Mouse (Mus musculus) thymus, adult 2 months (tissue): ENCODE measurements around the gene Zfp36l2. TPM values are rescaled to one million over a fixed set of nuclear protein-coding genes. Genes with fewer than 3 reads are reported as not detected.
"Not testable (repeated sequence)": the region's sequence is repeated elsewhere in the genome, so short reads cannot be mapped to it uniquely, and the experiment has no call there.

ENCODE experiments used
- DNase-seq: peaks from one replicate; pipeline ENCODE4 v3.0.0; 2021
- H3K27ac ChIP-seq: fragments of 200-500 bp; 2 replicates; pipeline ENCODE4 v1.5.1; 2012; ENCODE audit warnings: low read length, control low read depth; ENCODE audit not compliant: control insufficient read depth, insufficient read depth
- H3K27me3 ChIP-seq: fragments of 200-500 bp; 2 replicates; pipeline ENCODE4 v1.6.1; 2012; ENCODE audit warnings: mild to moderate bottlenecking, low read length, moderate library complexity, mixed read lengths; ENCODE audit not compliant: control insufficient read depth, insufficient read depth
- H3K36me3 ChIP-seq: fragments of 200-500 bp; 2 replicates; pipeline ENCODE4 v1.6.1; 2012; ENCODE audit warnings: mild to moderate bottlenecking, low read length, moderate library complexity; ENCODE audit not compliant: control insufficient read depth, insufficient read depth
- H3K4me1 ChIP-seq: fragments of 200-500 bp; replicated peaks from 2 replicates; pipeline ENCODE4 v1.6.1; 2012; ENCODE audit warnings: low read length; ENCODE audit not compliant: control insufficient read depth, insufficient read depth
- H3K4me3 ChIP-seq: fragments of 200-500 bp; 2 replicates; pipeline ENCODE4 v1.5.1; 2012; ENCODE audit warnings: mild to moderate bottlenecking, low read length, control low read depth, moderate library complexity; ENCODE audit not compliant: control insufficient read depth, insufficient read depth
- CTCF ChIP-seq: fragments of 200-500 bp; IDR thresholded peaks from 2 replicates; pipeline ENCODE4 v1.5.1; 2012; ENCODE audit warnings: mild to moderate bottlenecking, control low read depth, low read length, moderate library complexity, borderline replicate concordance; ENCODE audit not compliant: control insufficient read depth, poor library complexity, insufficient read depth; ENCODE audit errors: extremely low read depth
- POLR2A ChIP-seq: fragments of 200-500 bp; IDR thresholded peaks from 2 replicates; pipeline ENCODE4 v1.6.1; 2012; ENCODE audit warnings: mild to moderate bottlenecking, low read length, control low read depth, moderate library complexity; ENCODE audit not compliant: control insufficient read depth, poor library complexity, insufficient read depth; ENCODE audit errors: extremely low read depth
- WGBS: fragments of 180-500 bp; shearing (Covaris S2); methylation state at CpG from one replicate; pipeline ENCODE4 v1.1.7; 2018; 5-methylcytosine and 5-hydroxymethylcytosine counted together
- polyA plus RNA-seq: library from polyadenylated mRNA; depleted of rRNA; stranded (reverse); fragments of >200 nt; gene quantifications from 2 replicates; pipeline ENCODE4 v1.2.3, GENCODE M21; 2012; rRNA removed

The Zfp36l2 gene
- polyA plus RNA-seq = 182 and 287 TPM in 2 replicates

DNA sequence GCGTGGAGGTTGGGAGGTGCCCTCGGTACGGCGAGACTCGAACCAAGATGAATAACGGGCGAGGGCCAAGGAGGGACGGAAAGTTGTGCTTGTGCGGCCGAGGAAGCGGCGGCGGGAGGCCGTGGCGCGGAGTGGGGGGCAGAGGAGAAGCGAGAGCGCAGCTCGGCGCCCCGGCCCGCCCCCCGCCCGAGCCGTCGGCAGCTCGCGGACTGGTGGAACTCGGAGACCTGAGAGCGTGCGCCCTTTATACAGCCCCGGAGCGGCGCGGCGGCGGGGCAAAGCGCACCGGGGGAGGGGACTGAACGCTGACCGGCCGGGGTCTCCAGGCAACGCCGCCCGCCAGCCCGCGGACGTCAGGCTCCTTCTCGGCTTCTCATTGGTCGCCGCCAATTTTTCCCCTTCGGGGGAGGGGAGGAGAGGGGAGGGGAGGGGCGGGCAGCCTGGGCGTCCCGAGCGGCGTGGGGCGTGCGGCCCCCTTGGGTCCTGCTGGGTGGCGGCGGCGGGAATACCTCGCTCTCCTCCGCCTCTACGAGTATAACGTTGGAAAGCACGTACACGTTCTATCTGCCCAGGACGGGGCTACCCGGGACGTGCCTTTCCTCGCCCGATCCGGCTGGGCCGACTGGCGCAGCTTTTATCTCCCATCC, at the start of gene Zfp36l2:
Gene Zfp36l2, minus strand, starts transcription at position 221 of the 647 bp plus-strand sequence.
- peak within 1 kb of the TSS; percentile 98 for H3K4me3 ChIP-seq
- WGBS = under 1% methylated on average over 68 of the region's 76 CpGs
- H3K4me1 ChIP-seq = peaks cover 29% of the 10 kb centered on the region
- TF ChIP-seq POLR2A (peak; percentile 96), CTCF (peak; percentile 43; the same call in 1 of the 2 replicates)
- peak; percentile 94 for DNase-seq
- H3K27ac ChIP-seq = peak within 1 kb of the TSS; percentile 97
- no peaks in the 10 kb centered on the region for H3K27me3 ChIP-seq
- peaks cover 26% of the 10 kb centered on the region for H3K36me3 ChIP-seq

- Histone ChIP-seq H3K27ac (no peak overlapping the region), H3K4me1 (peaks cover 18% of the 10 kb centered on the region), H3K36me3 (no peaks in the 10 kb centered on the region), H3K4me3 (no peak overlapping the region), H3K27me3 (no peaks in the 10 kb centered on the region)
- WGBS = 95% methylated on average over 7 of the region's 7 CpGs
- no peak for DNase-seq
- TF ChIP-seq CTCF = no peak
- TF ChIP-seq POLR2A = no peak
Observed at GRCm38 (mm10) chr17:84236781-84237557, 49.2 kb upstream of the Zfp36l2 start.

DNA sequence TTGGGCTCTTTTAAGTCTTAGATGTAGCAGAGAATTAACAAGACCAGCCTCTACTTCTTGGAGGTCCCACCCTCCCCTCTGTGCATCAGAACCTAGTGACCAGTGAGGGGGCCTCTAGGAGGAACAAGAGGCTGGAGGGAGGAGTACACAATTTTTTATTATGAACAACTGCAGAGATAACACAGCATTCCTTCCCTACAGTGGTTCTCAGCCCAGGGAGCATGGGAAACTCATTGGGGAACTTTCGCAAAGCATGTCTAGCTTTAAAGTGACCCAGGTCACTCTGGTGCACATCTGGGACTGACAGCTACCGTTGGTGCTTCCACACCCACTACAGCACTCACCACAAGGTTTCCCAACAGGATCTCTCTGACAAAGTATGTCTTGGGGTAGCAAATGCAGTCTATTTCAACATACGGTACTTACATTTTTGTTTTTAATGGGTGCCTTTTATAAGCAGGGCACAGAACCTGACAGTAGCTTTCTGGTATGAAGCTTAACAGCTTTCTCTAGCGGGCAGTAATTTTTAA, 47.7 kb upstream of the Zfp36l2 start:
- H3K4me1 ChIP-seq = peaks cover 25% of the 10 kb centered on the region
- H3K4me3 ChIP-seq = no peak overlapping the region
- H3K27ac ChIP-seq = no peak overlapping the region
- H3K27me3 ChIP-seq = no peaks in the 10 kb centered on the region
- WGBS = 92% methylated on average over 4 of the region's 4 CpGs
- DNase-seq = no peak
- no peak for TF ChIP-seq CTCF
- TF ChIP-seq POLR2A = no peak
- no peaks in the 10 kb centered on the region for H3K36me3 ChIP-seq

- H3K27me3 ChIP-seq, H3K27ac ChIP-seq, H3K4me3 ChIP-seq, DNase-seq, H3K36me3 ChIP-seq: not testable (repeated sequence)
- H3K4me1 ChIP-seq = peaks cover 22% of the 10 kb centered on the region
- no CpG with 5 or more reads among the region's 4 CpGs for WGBS
Observed at GRCm38 (mm10) chr17:84234785-84235184, 47.0 kb upstream of the Zfp36l2 start.

- no peak for TF ChIP-seq POLR2A
- no peaks in the 10 kb centered on the region; the same call in 1 of the 2 replicates for H3K27me3 ChIP-seq
- peaks cover 14% of the 10 kb centered on the region for H3K36me3 ChIP-seq
- no peak overlapping the region for H3K4me3 ChIP-seq
- 100% methylated on average over 2 of the region's 2 CpGs for WGBS
- no peak for DNase-seq
- no peak overlapping the region for H3K27ac ChIP-seq
- H3K4me1 ChIP-seq = peaks cover 16% of the 10 kb centered on the region
Observed at GRCm38 (mm10) chr17:84233758-84234157, 46.0 kb upstream of the Zfp36l2 start.

GRCm38 (mm10) chr17:84231361-84231760, 43.6 kb upstream of the Zfp36l2 start:
- Histone ChIP-seq H3K4me1 (peaks cover 8% of the 10 kb centered on the region; the same call in 1 of the 2 replicates), H3K27ac (no peak overlapping the region), H3K27me3 (no peaks in the 10 kb centered on the region; the same call in 1 of the 2 replicates), H3K36me3 (peaks cover 27% of the 10 kb centered on the region), H3K4me3 (no peak overlapping the region)
- TF ChIP-seq CTCF (no peak), POLR2A (no peak)
- no peak for DNase-seq
- 84% methylated on average over 2 of the region's 2 CpGs for WGBS

DNA sequence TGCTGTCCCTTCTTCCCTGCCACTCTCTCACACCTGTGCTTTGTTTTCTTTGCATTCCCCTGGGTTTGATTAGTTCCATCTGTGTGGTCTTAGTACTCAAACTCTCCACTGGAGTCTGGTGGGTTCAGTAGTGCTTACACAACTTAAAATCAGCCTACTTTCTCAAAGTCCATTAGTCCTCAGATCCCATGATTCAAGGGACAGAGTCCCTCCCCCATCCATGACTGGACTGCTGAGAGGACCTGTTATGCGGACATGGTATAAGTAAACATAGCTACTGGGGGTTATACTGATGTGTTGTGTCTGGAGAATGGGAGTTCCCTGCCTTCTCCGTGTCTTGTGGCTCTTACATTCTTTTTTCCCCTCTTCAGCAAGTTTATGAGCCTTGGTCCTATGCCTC, 40.5 kb upstream of the Zfp36l2 start:
- Histone ChIP-seq H3K4me3 (no peak overlapping the region), H3K27me3 (no peaks in the 10 kb centered on the region; the same call in 1 of the 2 replicates), H3K36me3 (peaks cover 30% of the 10 kb centered on the region), H3K27ac (no peak overlapping the region), H3K4me1 (peaks cover 12% of the 10 kb centered on the region)
- WGBS = 100% methylated on average over 2 of the region's 2 CpGs
- no peak for TF ChIP-seq POLR2A
- TF ChIP-seq CTCF = no peak
- DNase-seq = no peak
